Mouse (Mus musculus): Measurements from ENCODE around the gene Ccrl2. TPM values are rescaled to one million over a fixed set of nuclear protein-coding genes. Genes with fewer than 3 reads are reported as not detected.

Ccrl2 gene
- polyA plus RNA-seq, 1 experiment from 2014 or later, result 0.55 TPM

DNA sequence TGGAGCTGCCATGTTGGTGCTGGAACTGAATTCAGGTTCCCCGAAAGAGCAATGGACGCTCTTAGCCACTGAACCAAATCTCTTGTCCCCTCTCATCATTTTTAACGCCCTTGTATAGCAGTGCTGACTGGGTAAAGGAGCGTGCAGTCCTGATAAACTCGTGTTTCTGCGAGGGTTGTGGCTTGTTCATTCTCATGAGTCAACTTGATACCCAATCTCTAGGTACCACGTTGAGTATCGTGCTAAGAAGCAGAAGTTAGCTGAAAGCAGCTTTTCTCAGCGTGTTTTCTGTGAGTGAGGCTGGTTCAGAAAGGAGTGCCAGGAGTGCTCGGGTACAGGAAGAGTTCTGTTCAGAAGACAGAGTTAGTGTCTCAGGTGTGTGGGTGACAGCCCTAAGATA is 30.5 kb downstream of the Ccrl2 start:
- Histone ChIP-seq H3K27ac (replicated peaks; ENCODE audit: low read depth, low read length) (no peak overlapping the region), H3K9me3 (ENCODE audit: control insufficient read depth, low read length) (no peaks in the 10 kb centered on the region), H3K4me1 (ENCODE audit: control insufficient read depth, insufficient read depth, low read length) (no peaks in the 10 kb centered on the region), H3K4me2 (ENCODE audit: low read depth, severe bottlenecking) (no peak overlapping the region), H3K9ac (ENCODE audit: low read length) (no peak overlapping the region), H3K36me3 (ENCODE audit: control insufficient read depth, insufficient read depth, low read length) (no peaks in the 10 kb centered on the region), H3K4me3 (ENCODE audit: low read depth, low read length) (no peak overlapping the region), H3K27me3 (ENCODE audit: control insufficient read depth, insufficient read depth, low read length) (no peaks in the 10 kb centered on the region)
- DNase-seq (ENCODE audit: low spot score) (no peak), ATAC-seq (ENCODE audit: insufficient number of reproducible peaks, low FRiP score, low TSS enrichment, low read depth) (no peak)
- WGBS, result 90% methylated on average over 10 of the region's 10 CpGs

GRCm38 (mm10) chr9:111019022-111019421 is 38.3 kb downstream of the Ccrl2 start, which contains the start of gene Ltf:
Gene Ltf (plus strand): TSS chr9:111019271.
- no peak for DNase-seq (ENCODE audit: low spot score)
- Histone ChIP-seq H3K4me1 (ENCODE audit: control insufficient read depth, insufficient read depth, low read length) (no peaks in the 10 kb centered on the region), H3K4me3 (ENCODE audit: low read depth, low read length) (no peak within 1 kb of the TSS), H3K36me3 (ENCODE audit: control insufficient read depth, insufficient read depth, low read length) (no peaks in the 10 kb centered on the region), H3K27ac (replicated peaks; ENCODE audit: low read depth, low read length) (no peak within 1 kb of the TSS), H3K4me2 (ENCODE audit: low read depth, severe bottlenecking) (no peak within 1 kb of the TSS), H3K9me3 (ENCODE audit: control insufficient read depth, low read length) (no peaks in the 10 kb centered on the region), H3K27me3 (ENCODE audit: control insufficient read depth, insufficient read depth, low read length) (no peaks in the 10 kb centered on the region), H3K9ac (ENCODE audit: low read length) (no peak within 1 kb of the TSS)
- ATAC-seq (ENCODE audit: insufficient number of reproducible peaks, low FRiP score, low TSS enrichment, low read depth), result no peak
- WGBS, result 87% methylated on average over 5 of the region's 5 CpGs

DNA sequence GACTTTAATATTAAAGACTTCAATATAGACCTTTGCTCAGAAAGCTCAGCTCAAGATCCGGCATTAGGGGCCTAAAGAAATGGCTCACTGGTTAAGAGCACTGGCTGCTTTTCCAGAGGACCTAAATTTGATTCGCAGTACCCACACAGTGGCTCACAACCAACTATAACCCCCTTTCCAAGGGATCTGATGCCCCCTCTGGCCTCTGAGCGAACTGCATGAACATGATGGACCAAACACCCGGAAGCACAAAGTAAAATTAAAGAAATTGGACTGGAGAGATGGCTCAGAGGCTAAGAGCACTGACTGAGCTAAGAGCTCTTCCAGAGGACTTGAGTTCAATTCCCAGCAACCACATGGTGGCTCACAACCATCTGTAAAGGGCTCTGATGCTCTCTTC is 41.7 kb downstream of the Ccrl2 start:
- 86% methylated on average over 4 of the region's 4 CpGs for WGBS
- Histone ChIP-seq H3K9me3 (ENCODE audit: control insufficient read depth, low read length) (no peaks in the 10 kb centered on the region), H3K9ac (ENCODE audit: low read length) (no peak overlapping the region), H3K4me3 (ENCODE audit: low read depth, low read length) (no peak overlapping the region), H3K4me1 (ENCODE audit: control insufficient read depth, insufficient read depth, low read length) (no peaks in the 10 kb centered on the region), H3K4me2 (ENCODE audit: low read depth, severe bottlenecking) (no peak overlapping the region), H3K27me3 (ENCODE audit: control insufficient read depth, insufficient read depth, low read length) (no peaks in the 10 kb centered on the region), H3K36me3 (ENCODE audit: control insufficient read depth, insufficient read depth, low read length) (no peaks in the 10 kb centered on the region), H3K27ac (replicated peaks; ENCODE audit: low read depth, low read length) (no peak overlapping the region)
- DNase-seq (ENCODE audit: low spot score) (no peak), ATAC-seq (ENCODE audit: insufficient number of reproducible peaks, low FRiP score, low TSS enrichment, low read depth) (no peak)

GRCm38 (mm10) chr9:111012041-111012440 is 45.3 kb downstream of the Ccrl2 start:
- Histone ChIP-seq H3K36me3 (ENCODE audit: control insufficient read depth, insufficient read depth, low read length) (no peaks in the 10 kb centered on the region), H3K4me1 (ENCODE audit: control insufficient read depth, insufficient read depth, low read length) (no peaks in the 10 kb centered on the region), H3K27ac (replicated peaks; ENCODE audit: low read depth, low read length) (no peak overlapping the region), H3K9ac (ENCODE audit: low read length) (no peak overlapping the region), H3K4me2 (ENCODE audit: low read depth, severe bottlenecking) (no peak overlapping the region), H3K9me3 (ENCODE audit: control insufficient read depth, low read length) (no peaks in the 10 kb centered on the region), H3K4me3 (ENCODE audit: low read depth, low read length) (no peak overlapping the region), H3K27me3 (ENCODE audit: control insufficient read depth, insufficient read depth, low read length) (no peaks in the 10 kb centered on the region)
- DNase-seq (ENCODE audit: low spot score) (no peak), ATAC-seq (ENCODE audit: insufficient number of reproducible peaks, low FRiP score, low TSS enrichment, low read depth) (no peak)
- 88% methylated on average over 3 of the region's 3 CpGs for WGBS

DNA sequence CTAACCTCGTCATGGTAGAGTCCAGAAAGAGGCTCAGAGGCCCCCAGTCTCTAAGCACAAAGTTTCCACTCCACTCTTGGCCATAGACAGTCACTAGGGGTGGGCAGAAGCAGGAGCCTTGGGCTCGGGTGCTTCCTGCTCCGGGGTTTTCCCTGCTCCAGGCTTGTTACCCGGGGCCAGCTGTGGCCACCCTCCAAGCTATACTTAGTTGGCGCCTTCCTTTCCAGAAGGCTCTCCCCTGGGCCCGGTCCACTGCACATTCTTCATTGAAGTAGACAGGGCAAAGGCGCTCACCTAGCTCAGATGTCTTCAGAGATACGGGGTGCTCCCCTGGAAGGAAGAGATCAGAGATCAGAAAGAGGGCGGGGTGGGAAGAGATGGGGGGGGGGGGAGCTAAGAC is 45.8 kb downstream of the Ccrl2 start:
- no peak overlapping the region for H3K4me2 ChIP-seq (ENCODE audit: low read depth, severe bottlenecking)
- H3K9ac ChIP-seq (ENCODE audit: low read length), result no peak overlapping the region
- H3K27me3 ChIP-seq (ENCODE audit: control insufficient read depth, insufficient read depth, low read length), result no peaks in the 10 kb centered on the region
- H3K4me1 ChIP-seq (ENCODE audit: control insufficient read depth, insufficient read depth, low read length), result no peaks in the 10 kb centered on the region
- no peaks in the 10 kb centered on the region for H3K9me3 ChIP-seq (ENCODE audit: control insufficient read depth, low read length)
- H3K4me3 ChIP-seq (ENCODE audit: low read depth, low read length), result no peak overlapping the region
- DNase-seq (ENCODE audit: low spot score) (no peak), ATAC-seq (ENCODE audit: insufficient number of reproducible peaks, low FRiP score, low TSS enrichment, low read depth) (no peak)
- 81% methylated on average over 9 of the region's 9 CpGs for WGBS
- no peaks in the 10 kb centered on the region for H3K36me3 ChIP-seq (ENCODE audit: control insufficient read depth, insufficient read depth, low read length)
- no peak overlapping the region for H3K27ac ChIP-seq (replicated peaks; ENCODE audit: low read depth, low read length)

DNA sequence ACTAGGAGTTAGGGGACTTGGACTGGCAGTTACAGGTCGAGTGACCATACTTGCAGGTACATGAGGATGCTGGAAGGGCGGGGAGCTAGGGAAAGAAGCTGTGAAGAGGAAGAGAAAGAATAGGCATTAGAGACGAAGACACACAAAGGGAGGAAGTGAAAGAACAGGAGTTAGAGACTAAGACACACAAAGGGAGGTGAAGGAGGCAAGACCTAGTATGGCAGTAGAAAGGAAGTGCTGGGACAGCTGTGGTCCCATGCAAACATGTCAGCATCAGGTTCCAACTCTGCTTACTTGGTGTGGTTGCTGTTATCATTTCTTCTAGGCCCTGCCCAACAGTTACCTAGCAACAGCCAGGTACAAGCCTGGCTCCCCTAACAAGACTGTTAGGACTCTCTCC is 47.6 kb downstream of the Ccrl2 start:
- Histone ChIP-seq H3K4me3 (ENCODE audit: low read depth, low read length) (no peak overlapping the region), H3K9ac (ENCODE audit: low read length) (no peak overlapping the region), H3K4me2 (ENCODE audit: low read depth, severe bottlenecking) (no peak overlapping the region), H3K27ac (replicated peaks; ENCODE audit: low read depth, low read length) (no peak overlapping the region), H3K36me3 (ENCODE audit: control insufficient read depth, insufficient read depth, low read length) (no peaks in the 10 kb centered on the region), H3K27me3 (ENCODE audit: control insufficient read depth, insufficient read depth, low read length) (no peaks in the 10 kb centered on the region), H3K9me3 (ENCODE audit: control insufficient read depth, low read length) (no peaks in the 10 kb centered on the region), H3K4me1 (ENCODE audit: control insufficient read depth, insufficient read depth, low read length) (no peaks in the 10 kb centered on the region)
- ATAC-seq (ENCODE audit: insufficient number of reproducible peaks, low FRiP score, low TSS enrichment, low read depth) (no peak), DNase-seq (ENCODE audit: low spot score) (no peak)
- 66% methylated on average over 3 of the region's 3 CpGs for WGBS

DNA sequence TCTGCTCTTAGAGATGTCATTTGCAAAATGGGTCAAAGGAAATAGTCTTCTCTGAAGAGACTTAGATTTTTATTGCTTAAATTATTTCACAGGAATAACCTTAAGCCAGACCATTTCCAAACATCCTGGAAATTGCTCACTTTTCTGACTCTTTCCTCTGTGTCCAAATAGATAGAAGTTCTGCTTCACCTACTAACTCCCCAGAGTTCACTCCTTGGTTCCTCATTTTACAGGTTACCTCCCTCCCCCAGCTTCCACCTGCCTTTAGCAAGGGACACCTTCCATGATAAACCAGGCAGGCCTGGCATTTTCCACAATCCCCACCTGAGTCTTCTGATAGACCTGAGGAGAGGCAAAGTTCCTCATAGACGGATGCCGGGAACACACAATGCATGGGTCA is 50.8 kb downstream of the Ccrl2 start:
- Histone ChIP-seq H3K4me2 (ENCODE audit: low read depth, severe bottlenecking) (no peak overlapping the region), H3K9me3 (ENCODE audit: control insufficient read depth, low read length) (no peaks in the 10 kb centered on the region), H3K4me1 (ENCODE audit: control insufficient read depth, insufficient read depth, low read length) (no peaks in the 10 kb centered on the region), H3K27me3 (ENCODE audit: control insufficient read depth, insufficient read depth, low read length) (no peaks in the 10 kb centered on the region), H3K27ac (replicated peaks; ENCODE audit: low read depth, low read length) (no peak overlapping the region), H3K9ac (ENCODE audit: low read length) (no peak overlapping the region), H3K4me3 (ENCODE audit: low read depth, low read length) (no peak overlapping the region), H3K36me3 (ENCODE audit: control insufficient read depth, insufficient read depth, low read length) (no peaks in the 10 kb centered on the region)
- ATAC-seq (ENCODE audit: insufficient number of reproducible peaks, low FRiP score, low TSS enrichment, low read depth) (no peak), DNase-seq (ENCODE audit: low spot score) (no peak)
- 88% methylated on average over 2 of the region's 2 CpGs for WGBS

Other genes starting within 250 kb of the Ccrl2 start
- gene Prss44, start 243.5 kb downstream of the Ccrl2 start, polyA plus RNA-seq (2014; fragmentation: Nextera tagmentation; extraction: Ambion mirVana), result not detected in 2 replicates
- not detected in 2 replicates for gene Prss43, start 230.8 kb downstream of the Ccrl2 start, polyA plus RNA-seq (2014; fragmentation: Nextera tagmentation; extraction: Ambion mirVana)
- gene Prss45, start 222.9 kb downstream of the Ccrl2 start, polyA plus RNA-seq (2014; fragmentation: Nextera tagmentation; extraction: Ambion mirVana), result not detected in 2 replicates
- not detected in 2 replicates for gene Prss46, start 213.0 kb downstream of the Ccrl2 start, polyA plus RNA-seq (2014; fragmentation: Nextera tagmentation; extraction: Ambion mirVana)
- gene Prss50, start 199.6 kb downstream of the Ccrl2 start, polyA plus RNA-seq (2014; fragmentation: Nextera tagmentation; extraction: Ambion mirVana), result 0.51 and 0.69 TPM in 2 replicates
- 1.4 and 1.5 TPM in 2 replicates for gene Als2cl, start 177.6 kb downstream of the Ccrl2 start, polyA plus RNA-seq (2014; fragmentation: Nextera tagmentation; extraction: Ambion mirVana)
- 0.23 and 0.52 TPM in 2 replicates for gene Tmie, start 177.4 kb downstream of the Ccrl2 start, polyA plus RNA-seq (2014; fragmentation: Nextera tagmentation; extraction: Ambion mirVana)
- gene Fam240a, start 140.7 kb downstream of the Ccrl2 start, polyA plus RNA-seq (2014; fragmentation: Nextera tagmentation; extraction: Ambion mirVana), result not detected in 2 replicates
- 0.14 TPM in 1 of 2 replicates, not detected in the other for gene Tdgf1, start 111.4 kb downstream of the Ccrl2 start, polyA plus RNA-seq (2014; fragmentation: Nextera tagmentation; extraction: Ambion mirVana)
- gene Lrrc2, start 106.0 kb downstream of the Ccrl2 start, polyA plus RNA-seq (2014; fragmentation: Nextera tagmentation; extraction: Ambion mirVana), result 0.23 and 0.33 TPM in 2 replicates
- not detected in 2 replicates for gene Rtp3, start 66.9 kb downstream of the Ccrl2 start, polyA plus RNA-seq (2014; fragmentation: Nextera tagmentation; extraction: Ambion mirVana)
- 0.14 and 0.16 TPM in 2 replicates for gene Ltf, start 38.2 kb downstream of the Ccrl2 start, polyA plus RNA-seq (2014; fragmentation: Nextera tagmentation; extraction: Ambion mirVana)
- 43.9 and 45.5 TPM in 2 replicates for gene Lrrfip2, start 60.1 kb upstream of the Ccrl2 start, polyA plus RNA-seq (2014; fragmentation: Nextera tagmentation; extraction: Ambion mirVana)
- 52.1 and 53.3 TPM in 2 replicates for gene Mlh1, start 214.3 kb upstream of the Ccrl2 start, polyA plus RNA-seq (2014; fragmentation: Nextera tagmentation; extraction: Ambion mirVana)
- 46.2 and 48.8 TPM in 2 replicates for gene Epm2aip1, start 214.4 kb upstream of the Ccrl2 start, polyA plus RNA-seq (2014; fragmentation: Nextera tagmentation; extraction: Ambion mirVana)